ENCODE assay signal across 24 mouse cellular contexts in genomic region chr19:4464666-4465065, GRCm38 (mm10). TPM values are rescaled to one million over a fixed set of nuclear protein-coding genes. Genes with fewer than 3 reads are reported as not detected.
DNase-seq lines count a peak whose midpoint lies in the region; ATAC-seq lines count a peak whose summit lies in the region.
"Had no signal": no experiment of that assay in that cellular context is flagged by ENCODE, and none has a peak within 500 bp of the region (broad histone marks: within the 10 kb centered on the region; RNA-seq: fewer than 3 reads in every experiment).

No protein-coding gene starts in this region.

- H3K4me1 ChIP-seq in kidney, embryonic 14.5 days (ENCODE audit: control insufficient read depth, insufficient read depth, low read length): no peaks in the 10 kb centered on the region
- H3K4me1 ChIP-seq in intestine, embryonic 15.5 days (replicated peaks): no peaks in the 10 kb centered on the region
- H3K4me1 ChIP-seq: embryonic facial prominence, embryonic 13.5 days; forebrain, embryonic 12.5 days; hindbrain, embryonic 12.5 days had no signal

- ATAC-seq in kidney, embryonic 14.5 days (ENCODE audit: low FRiP score, low TSS enrichment): no peak
- no peak for ATAC-seq in intestine, embryonic 15.5 days
- ATAC-seq: forebrain, embryonic 16.5 days had no signal

- no peak overlapping the region for H3K4me2 ChIP-seq in kidney, embryonic 14.5 days (replicated peaks; ENCODE audit: low read depth, low read length)
- H3K4me2 ChIP-seq in intestine, embryonic 15.5 days (replicated peaks): no peak overlapping the region
- H3K4me2 ChIP-seq: embryonic facial prominence, embryonic 13.5 days; forebrain, embryonic 12.5 days; hindbrain, embryonic 12.5 days had no signal

- H3K9ac ChIP-seq in kidney, embryonic 14.5 days (ENCODE audit: low read depth, low read length): no peak overlapping the region
- H3K9ac ChIP-seq in intestine, embryonic 15.5 days: no peak overlapping the region
- H3K9ac ChIP-seq: embryonic facial prominence, embryonic 13.5 days; forebrain, embryonic 12.5 days; hindbrain, embryonic 12.5 days had no signal

- no peaks in the 10 kb centered on the region for H3K36me3 ChIP-seq in kidney, embryonic 14.5 days (ENCODE audit: control insufficient read depth, insufficient read depth, low read length)
- H3K36me3 ChIP-seq in intestine, embryonic 15.5 days: no peaks in the 10 kb centered on the region
- H3K36me3 ChIP-seq: embryonic facial prominence, embryonic 13.5 days; forebrain, embryonic 12.5 days; heart, embryonic 10.5 days; hindbrain, embryonic 12.5 days had no signal

- no peaks in the 10 kb centered on the region for H3K27me3 ChIP-seq in kidney, embryonic 14.5 days (ENCODE audit: control insufficient read depth, insufficient read depth, low read length)
- no peaks in the 10 kb centered on the region for H3K27me3 ChIP-seq in intestine, embryonic 15.5 days (replicated peaks)
- H3K27me3 ChIP-seq: embryonic facial prominence, embryonic 13.5 days; hindbrain, embryonic 12.5 days had no signal

- DNase-seq in kidney, adult 18-20 months: peak; percentile 20
- DNase-seq in kidney, adult 11 months: no peak
- DNase-seq in kidney, postnatal 14 days: peak; percentile 29
- peak; percentile 31 for DNase-seq in MEL-GATA-1-ER (ENCODE audit: extremely low read depth, low read depth)
- DNase-seq in yolk sac, embryonic 10.5 days (ENCODE audit: low spot score): peak; percentile 15
- DNase-seq: adrenal gland, adult 8-10 months; adrenal gland, postnatal 36 days; cerebellum, adult 8-10 months; cerebellum, postnatal 25 days; gastrocnemius, postnatal 10 days; heart, adult 18-20 months; heart, postnatal 10 days; heart, postnatal 4 days had no signal

- no peaks in the 10 kb centered on the region for H3K9me3 ChIP-seq in kidney, embryonic 14.5 days (ENCODE audit: control insufficient read depth, low read length)
- no peaks in the 10 kb centered on the region for H3K9me3 ChIP-seq in intestine, embryonic 15.5 days
- H3K9me3 ChIP-seq: embryonic facial prominence, embryonic 13.5 days; forebrain, embryonic 12.5 days; heart, embryonic 10.5 days; hindbrain, embryonic 12.5 days had no signal

- WGBS in kidney, embryonic 14.5 days: 89% methylated on average over 4 of the region's 4 CpGs
- WGBS in intestine, embryonic 15.5 days: 88% methylated on average over 4 of the region's 4 CpGs

- no peak overlapping the region for H3K27ac ChIP-seq in kidney, embryonic 14.5 days (ENCODE audit: low read depth, low read length)
- no peak overlapping the region for H3K27ac ChIP-seq in intestine, embryonic 15.5 days
- H3K27ac ChIP-seq: embryonic facial prominence, embryonic 13.5 days; forebrain, embryonic 12.5 days; heart, embryonic 10.5 days; hindbrain, embryonic 12.5 days had no signal

- H3K4me3 ChIP-seq in kidney, embryonic 14.5 days (ENCODE audit: low read length): no peak overlapping the region
- no peak overlapping the region for H3K4me3 ChIP-seq in intestine, embryonic 15.5 days (replicated peaks)
- H3K4me3 ChIP-seq: embryonic facial prominence, embryonic 13.5 days; forebrain, embryonic 12.5 days; heart, embryonic 10.5 days; hindbrain, embryonic 12.5 days had no signal

RNA-seq across cellular contexts. Expression of gene Syt12, which starts 12.6 kb away (rescaled TPM):
- 2.2 and 2.4 TPM in 2 replicates for polyA plus RNA-seq in kidney, embryonic 14.5 days (2014; fragmentation: Nextera tagmentation; extraction: Ambion mirVana)
- 0.33 and 0.46 TPM in 2 replicates for polyA plus RNA-seq in intestine, embryonic 15.5 days (2015; fragmentation: Nextera tagmentation; extraction: Ambion mirVana)

RNA-seq across cellular contexts. Expression of gene Rhod, which starts 25.4 kb away (rescaled TPM):
- 40.7 and 43.4 TPM in 2 replicates for polyA plus RNA-seq in kidney, embryonic 14.5 days (2014; fragmentation: Nextera tagmentation; extraction: Ambion mirVana)
- polyA plus RNA-seq in intestine, embryonic 15.5 days (2015; fragmentation: Nextera tagmentation; extraction: Ambion mirVana): 20.0 and 21.6 TPM in 2 replicates

RNA-seq across cellular contexts. Expression of gene 2010003K11Rik, which starts 33.7 kb away (rescaled TPM):
- polyA plus RNA-seq in kidney, embryonic 14.5 days (2014; fragmentation: Nextera tagmentation; extraction: Ambion mirVana): not detected in 2 replicates
- 7.6 and 9.7 TPM in 2 replicates for polyA plus RNA-seq in intestine, embryonic 15.5 days (2015; fragmentation: Nextera tagmentation; extraction: Ambion mirVana)
- polyA plus RNA-seq: C2C12; cortical plate, adult 2 months; embryonic facial prominence, embryonic 13.5 days; forebrain, embryonic 12.5 days; forebrain, embryonic 16.5 days; frontal cortex, adult 2 months; heart, embryonic 10.5 days; heart, embryonic 14.5 days; hindbrain, embryonic 12.5 days had no signal

RNA-seq across cellular contexts. Expression of gene Pcx, which starts 45.6 kb away (rescaled TPM):
- 10.0 and 16.7 TPM in 2 replicates for polyA plus RNA-seq in kidney, embryonic 14.5 days (2014; fragmentation: Nextera tagmentation; extraction: Ambion mirVana)
- polyA plus RNA-seq in intestine, embryonic 15.5 days (2015; fragmentation: Nextera tagmentation; extraction: Ambion mirVana): 11.8 and 15.0 TPM in 2 replicates
